ENCODE assay signal across 15 mouse cellular contexts in the genomic region with DNA sequence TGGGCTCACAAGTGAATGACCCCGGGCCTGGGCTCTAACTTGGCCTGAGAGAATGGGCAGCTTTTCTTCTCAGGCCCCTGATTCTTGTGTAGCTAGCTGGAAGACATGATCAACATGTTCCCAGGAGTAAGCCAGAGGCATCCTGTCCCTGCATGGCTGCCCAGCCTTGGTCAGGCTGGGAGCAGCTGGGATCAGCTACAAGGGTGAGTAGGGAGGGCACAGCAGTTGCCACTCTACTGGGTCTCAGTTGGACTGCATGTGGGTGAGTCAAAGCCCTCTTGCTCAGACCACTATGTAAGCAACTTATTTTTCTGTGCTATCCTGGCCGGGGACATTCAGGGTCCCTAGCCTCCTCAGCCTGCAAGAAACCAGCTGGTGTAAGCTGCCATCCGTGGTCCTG.
DNase-seq lines count a peak whose midpoint lies in the region; ATAC-seq lines count a peak whose summit lies in the region.
"Had no signal": no experiment of that assay in that cellular context is flagged by ENCODE, and none has a peak within 500 bp of the region (broad histone marks: within the 10 kb centered on the region; RNA-seq: fewer than 3 reads in every experiment).

No protein-coding gene starts in this region.

- 52% methylated on average over 3 of the region's 3 CpGs for WGBS in heart, embryonic 15.5 days
- WGBS in limb, embryonic 12.5 days, result 57% methylated on average over 3 of the region's 3 CpGs
- WGBS in limb, embryonic 10.5 days, result 57% methylated on average over 3 of the region's 3 CpGs
- 32% methylated on average over 3 of the region's 3 CpGs for WGBS in embryonic facial prominence, embryonic 13.5 days
- 40% methylated on average over 3 of the region's 3 CpGs for WGBS in stomach, embryonic 14.5 days

- 0 out of 2 replicates have a peak, but pooled peaks have one; percentile 26 for ATAC-seq in heart, embryonic 15.5 days (replicated peaks; ENCODE audit: insufficient number of reproducible peaks, insufficient read depth, low FRiP score, low read depth)
- no peak for ATAC-seq in limb, embryonic 12.5 days (ENCODE audit: insufficient number of reproducible peaks, insufficient read depth, low FRiP score, low TSS enrichment, low read depth)
- no peak for ATAC-seq in embryonic facial prominence, embryonic 13.5 days (ENCODE audit: insufficient number of reproducible peaks, insufficient read depth, low FRiP score, low TSS enrichment, low read depth)
- no peak for ATAC-seq in stomach, embryonic 14.5 days (ENCODE audit: insufficient number of reproducible peaks, insufficient read depth, low FRiP score, low read depth)

- DNase-seq in heart, adult 11 months, result no peak
- DNase-seq in limb, embryonic 10.5 days (ENCODE audit: low spot score), result no peak
- no peak for DNase-seq in cerebellum, adult 11 months
- no peak for DNase-seq in urinary bladder, adult 2 months (ENCODE audit: low spot score)
- DNase-seq: adrenal gland, adult 8-10 months; gastrocnemius, postnatal 25 days; liver, embryonic 13.5 days; lung, postnatal 36 days had no signal

- no peaks in the 10 kb centered on the region for H3K9me3 ChIP-seq in heart, embryonic 15.5 days (replicated peaks)
- H3K9me3 ChIP-seq in limb, embryonic 12.5 days, result no peaks in the 10 kb centered on the region
- no peaks in the 10 kb centered on the region for H3K9me3 ChIP-seq in limb, embryonic 10.5 days (replicated peaks)
- no peaks in the 10 kb centered on the region for H3K9me3 ChIP-seq in embryonic facial prominence, embryonic 13.5 days
- no peaks in the 10 kb centered on the region for H3K9me3 ChIP-seq in stomach, embryonic 14.5 days (ENCODE audit: control insufficient read depth, low read depth, low read length)
- H3K9me3 ChIP-seq: heart, embryonic 12.5 days; hindbrain, embryonic 13.5 days; liver, embryonic 13.5 days; midbrain, embryonic 13.5 days had no signal

- H3K36me3 ChIP-seq in heart, embryonic 15.5 days, result peaks cover 20% of the 10 kb centered on the region
- H3K36me3 ChIP-seq in limb, embryonic 12.5 days, result peaks cover 29% of the 10 kb centered on the region
- peaks cover 31% of the 10 kb centered on the region for H3K36me3 ChIP-seq in limb, embryonic 10.5 days
- peaks cover 31% of the 10 kb centered on the region for H3K36me3 ChIP-seq in embryonic facial prominence, embryonic 13.5 days
- H3K36me3 ChIP-seq in stomach, embryonic 14.5 days (ENCODE audit: control insufficient read depth, insufficient read depth, low read length), result peaks cover 25% of the 10 kb centered on the region; the same call in 1 of the 2 replicates
- H3K36me3 ChIP-seq: liver, embryonic 13.5 days had no signal

- peaks cover 30% of the 10 kb centered on the region for H3K4me1 ChIP-seq in heart, embryonic 15.5 days (replicated peaks)
- peaks cover 29% of the 10 kb centered on the region for H3K4me1 ChIP-seq in limb, embryonic 12.5 days (replicated peaks)
- H3K4me1 ChIP-seq in limb, embryonic 10.5 days, result peaks cover 21% of the 10 kb centered on the region
- peaks cover 26% of the 10 kb centered on the region for H3K4me1 ChIP-seq in embryonic facial prominence, embryonic 13.5 days
- H3K4me1 ChIP-seq in stomach, embryonic 14.5 days (ENCODE audit: control insufficient read depth, insufficient read depth, low read length), result peaks cover 29% of the 10 kb centered on the region

- H3K4me3 ChIP-seq in heart, embryonic 15.5 days, result no peak overlapping the region
- no peak overlapping the region for H3K4me3 ChIP-seq in limb, embryonic 12.5 days (replicated peaks)
- H3K4me3 ChIP-seq in limb, embryonic 10.5 days, result no peak overlapping the region
- H3K4me3 ChIP-seq in embryonic facial prominence, embryonic 13.5 days, result no peak overlapping the region
- H3K4me3 ChIP-seq in stomach, embryonic 14.5 days (ENCODE audit: low read depth, low read length), result no peak overlapping the region
- H3K4me3 ChIP-seq: heart, embryonic 12.5 days; hindbrain, embryonic 13.5 days; liver, embryonic 13.5 days; midbrain, embryonic 13.5 days had no signal

- no peak overlapping the region for H3K9ac ChIP-seq in heart, embryonic 15.5 days
- peak overlapping the region; percentile 23; the same call in 1 of the 2 replicates for H3K9ac ChIP-seq in limb, embryonic 12.5 days (replicated peaks)
- 0 out of 2 replicates have a peak overlapping the region, but pooled peaks have one; percentile 21 for H3K9ac ChIP-seq in embryonic facial prominence, embryonic 13.5 days
- H3K9ac ChIP-seq in stomach, embryonic 14.5 days (replicated peaks; ENCODE audit: low read depth, low read length), result no peak overlapping the region
- H3K9ac ChIP-seq: heart, embryonic 12.5 days; hindbrain, embryonic 13.5 days; liver, embryonic 13.5 days; midbrain, embryonic 13.5 days had no signal

- H3K27me3 ChIP-seq in heart, embryonic 15.5 days, result no peaks in the 10 kb centered on the region
- no peaks in the 10 kb centered on the region for H3K27me3 ChIP-seq in limb, embryonic 12.5 days
- no peaks in the 10 kb centered on the region for H3K27me3 ChIP-seq in limb, embryonic 10.5 days (ENCODE audit: low read depth, poor library complexity, severe bottlenecking)
- no peaks in the 10 kb centered on the region for H3K27me3 ChIP-seq in embryonic facial prominence, embryonic 13.5 days
- no peaks in the 10 kb centered on the region for H3K27me3 ChIP-seq in stomach, embryonic 14.5 days (ENCODE audit: control insufficient read depth, insufficient read depth, low read length)
- H3K27me3 ChIP-seq: heart, embryonic 12.5 days; hindbrain, embryonic 13.5 days; liver, embryonic 13.5 days; midbrain, embryonic 13.5 days had no signal

- H3K27ac ChIP-seq in heart, embryonic 15.5 days, result no peak overlapping the region
- peak overlapping the region; percentile 56 for H3K27ac ChIP-seq in limb, embryonic 12.5 days
- no peak overlapping the region for H3K27ac ChIP-seq in limb, embryonic 10.5 days
- peak overlapping the region; percentile 28; the same call in 1 of the 2 replicates for H3K27ac ChIP-seq in embryonic facial prominence, embryonic 13.5 days
- H3K27ac ChIP-seq in stomach, embryonic 14.5 days (ENCODE audit: low read length), result peak overlapping the region; percentile 77; the same call in 1 of the 2 replicates
- H3K27ac ChIP-seq: hindbrain, embryonic 13.5 days; liver, embryonic 13.5 days; midbrain, embryonic 13.5 days had no signal

- H3K4me2 ChIP-seq in heart, embryonic 15.5 days, result no peak overlapping the region
- no peak overlapping the region for H3K4me2 ChIP-seq in limb, embryonic 12.5 days
- H3K4me2 ChIP-seq in embryonic facial prominence, embryonic 13.5 days, result no peak overlapping the region
- no peak overlapping the region for H3K4me2 ChIP-seq in stomach, embryonic 14.5 days (replicated peaks; ENCODE audit: low read depth, low read length)
- H3K4me2 ChIP-seq: heart, embryonic 12.5 days; hindbrain, embryonic 13.5 days; liver, embryonic 13.5 days; midbrain, embryonic 13.5 days had no signal

Comparison
In these comparisons a context has a peak if more than half of its experiments do, and no peak if none do; other contexts are left out.
1. H3K27ac ChIP-seq: peak in limb, embryonic 12.5 days (single experiment), embryonic facial prominence, embryonic 13.5 days (single experiment) and stomach, embryonic 14.5 days (single experiment); none in heart, embryonic 15.5 days (single experiment) and limb, embryonic 10.5 days (single experiment).
2. H3K9ac ChIP-seq: peak in limb, embryonic 12.5 days (single experiment) and embryonic facial prominence, embryonic 13.5 days (single experiment); none in heart, embryonic 15.5 days (single experiment) and stomach, embryonic 14.5 days (single experiment).